Mouse (Mus musculus) bone marrow, adult 2 months (tissue): ENCODE data around the gene Nfatc2ip. TPM values are rescaled to one million over a fixed set of nuclear protein-coding genes. Genes with fewer than 3 reads are reported as not detected.
A peak's percentile ranks its signal among the peaks of the same experiment; 100 is the strongest.

ENCODE experiments used
- H3K27ac ChIP-seq: fragments of 200-500 bp; 2 replicates; pipeline ENCODE4 v1.5.1; 2012; ENCODE audit warnings: low read depth, mild to moderate bottlenecking, control low read depth, inconsistent platforms, low read length; ENCODE audit not compliant: control insufficient read depth, poor library complexity, insufficient read depth
- H3K4me1 ChIP-seq: fragments of 200-500 bp; 2 replicates; pipeline ENCODE4 v1.6.1; 2011; ENCODE audit warnings: low read length; ENCODE audit not compliant: control insufficient read depth, insufficient read depth
- H3K4me3 ChIP-seq: fragments of 200-500 bp; replicated peaks from 2 replicates; pipeline ENCODE3; 2011; ENCODE audit warnings: mild to moderate bottlenecking, low read depth, low read length, control low read depth; ENCODE audit not compliant: control insufficient read depth
- CTCF ChIP-seq: fragments of 200-500 bp; IDR thresholded peaks from 2 replicates; pipeline ENCODE4 v1.5.1; 2011; ENCODE audit warnings: low read length, control low read depth; ENCODE audit not compliant: control insufficient read depth, insufficient read depth
- POLR2A ChIP-seq: fragments of 200-500 bp; IDR thresholded peaks from 2 replicates; pipeline ENCODE4 v1.6.1; 2011; ENCODE audit warnings: low read depth, mild to moderate bottlenecking, control low read depth, low read length, borderline replicate concordance; ENCODE audit not compliant: control insufficient read depth
- WGBS: fragments of 180-500 bp; shearing (Covaris S2); methylation state at CpG from one replicate; pipeline ENCODE4 v1.1.7; 2018; 5-methylcytosine and 5-hydroxymethylcytosine counted together
- polyA plus RNA-seq: library from polyadenylated mRNA; stranded (reverse); fragments of >200 nt; gene quantifications from 2 replicates; pipeline ENCODE4 v1.2.4, GENCODE M21; 2011; ENCODE audit warnings: low replicate concordance; ENCODE audit not compliant: missing spikeins, insufficient read depth, insufficient read length

Nfatc2ip gene
- polyA plus RNA-seq = 11.1 and 15.1 TPM in 2 replicates

- Histone ChIP-seq H3K27ac (peak within 1 kb of the TSS; percentile 44; the same call in 1 of the 2 replicates), H3K4me3 (peak within 1 kb of the TSS; percentile 87), H3K4me1 (no peaks in the 10 kb centered on the region; the same call in 1 of the 2 replicates)
- TF ChIP-seq CTCF = no peak
- TF ChIP-seq POLR2A = peak; percentile 93
- WGBS = under 1% methylated on average over 59 of the region's 59 CpGs
Observed at GRCm38 (mm10) chr7:126396298-126397119, at the start of gene Nfatc2ip. Gene Nfatc2ip (minus strand): TSS chr7:126396737.

GRCm38 (mm10) chr7:126446217-126446616 lies 49.7 kb upstream of the Nfatc2ip start:
- Histone ChIP-seq H3K4me1 (peaks cover 2% of the 10 kb centered on the region; the same call in 1 of the 2 replicates), H3K4me3 (no peak overlapping the region), H3K27ac (no peak overlapping the region)
- 94% methylated on average over 21 of the region's 21 CpGs for WGBS
- TF ChIP-seq POLR2A (no peak), CTCF (no peak)

- H3K4me3 ChIP-seq = no peak overlapping the region
- TF ChIP-seq CTCF (no peak), POLR2A (no peak)
- H3K4me1 ChIP-seq = peaks cover 2% of the 10 kb centered on the region; the same call in 1 of the 2 replicates
- H3K27ac ChIP-seq = no peak overlapping the region
- WGBS = 89% methylated on average over 15 of the region's 15 CpGs
Observed at GRCm38 (mm10) chr7:126445104-126445815, 48.7 kb upstream of the Nfatc2ip start.

- Histone ChIP-seq H3K27ac (no peak overlapping the region), H3K4me3 (no peak overlapping the region), H3K4me1 (peaks cover 2% of the 10 kb centered on the region; the same call in 1 of the 2 replicates)
- TF ChIP-seq POLR2A (0 out of 2 replicates have a peak, but pooled peaks have one; percentile 15), CTCF (no peak)
- 87% methylated on average over 9 of the region's 9 CpGs for WGBS
Observed at GRCm38 (mm10) chr7:126444536-126444935, 48.0 kb upstream of the Nfatc2ip start.

- Histone ChIP-seq H3K4me1 (peaks cover 2% of the 10 kb centered on the region; the same call in 1 of the 2 replicates), H3K4me3 (no peak overlapping the region), H3K27ac (no peak overlapping the region)
- WGBS = 93% methylated on average over 10 of the region's 10 CpGs
- TF ChIP-seq POLR2A = no peak
- no peak for TF ChIP-seq CTCF
Observed at GRCm38 (mm10) chr7:126443997-126444396, 47.5 kb upstream of the Nfatc2ip start.

- TF ChIP-seq POLR2A (no peak), CTCF (no peak)
- H3K4me3 ChIP-seq = no peak overlapping the region
- no peaks in the 10 kb centered on the region for H3K4me1 ChIP-seq
- no peak overlapping the region for H3K27ac ChIP-seq
- WGBS = 90% methylated on average over 9 of the region's 9 CpGs
Observed at GRCm38 (mm10) chr7:126440134-126440533, 43.6 kb upstream of the Nfatc2ip start.

GRCm38 (mm10) chr7:126436851-126437250 lies 40.3 kb upstream of the Nfatc2ip start:
- Histone ChIP-seq H3K27ac (peak overlapping the region; percentile 1; the same call in 1 of the 2 replicates), H3K4me1 (no peaks in the 10 kb centered on the region), H3K4me3 (no peak overlapping the region)
- 21% methylated on average over 8 of the region's 8 CpGs for WGBS
- TF ChIP-seq CTCF (peak; percentile 92), POLR2A (no peak)

- no peak overlapping the region for H3K27ac ChIP-seq
- WGBS = 84% methylated on average over 3 of the region's 3 CpGs
- no peak overlapping the region for H3K4me3 ChIP-seq
- no peaks in the 10 kb centered on the region for H3K4me1 ChIP-seq
- TF ChIP-seq POLR2A (no peak), CTCF (no peak)
Observed at GRCm38 (mm10) chr7:126435801-126436200, 39.3 kb upstream of the Nfatc2ip start.
